Mouse (Mus musculus) urinary bladder, postnatal 25 days (tissue): ENCODE measurements around the gene Tbc1d30.

ENCODE experiments used
- DNase-seq: peaks from one replicate; pipeline ENCODE4 v3.0.0; 2022; ENCODE audit warnings: low spot score

Tbc1d30 gene

GRCm38 (mm10) chr10:121351066-121351581 lies at the start of gene Tbc1d30:
Gene Tbc1d30, minus strand, starts transcription at chr10:121351278.
- DNase-seq: peak; percentile 57

- DNase-seq: no peak
Measured at GRCm38 (mm10) chr10:121398599-121398998, 47.5 kb upstream of the Tbc1d30 start.

DNA sequence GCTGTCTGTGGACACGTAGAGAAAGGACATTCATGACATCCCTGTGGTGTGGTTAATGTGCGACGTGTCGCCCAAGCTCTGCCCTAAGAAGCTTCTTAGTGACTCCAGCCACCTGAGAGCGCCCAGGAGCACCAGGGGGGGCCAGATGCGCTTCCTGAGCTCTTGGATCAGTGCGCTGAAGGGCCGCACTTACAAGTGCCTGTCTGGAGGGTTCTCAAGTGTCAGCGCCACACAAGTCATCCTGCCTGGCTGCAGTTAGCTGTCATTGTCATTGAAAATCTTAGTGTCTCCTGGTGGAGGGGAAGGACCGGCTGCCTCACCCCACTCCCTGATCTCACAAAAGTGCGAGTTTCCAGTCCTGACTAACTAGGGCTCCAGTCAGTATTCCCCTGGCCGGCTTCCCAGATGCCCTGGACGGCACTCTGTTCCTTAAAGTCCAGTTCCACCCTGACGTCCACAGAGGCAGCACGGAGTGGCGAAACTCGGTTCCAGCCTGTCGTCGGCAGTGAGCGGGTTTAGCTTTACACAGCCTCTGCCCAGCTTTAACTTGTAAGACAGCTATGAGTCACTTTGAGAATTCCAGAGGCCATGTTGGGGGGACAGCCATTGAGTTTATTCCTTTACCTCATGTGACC lies 44.6 kb upstream of the Tbc1d30 start:
- DNase-seq: peak; percentile 31

DNA sequence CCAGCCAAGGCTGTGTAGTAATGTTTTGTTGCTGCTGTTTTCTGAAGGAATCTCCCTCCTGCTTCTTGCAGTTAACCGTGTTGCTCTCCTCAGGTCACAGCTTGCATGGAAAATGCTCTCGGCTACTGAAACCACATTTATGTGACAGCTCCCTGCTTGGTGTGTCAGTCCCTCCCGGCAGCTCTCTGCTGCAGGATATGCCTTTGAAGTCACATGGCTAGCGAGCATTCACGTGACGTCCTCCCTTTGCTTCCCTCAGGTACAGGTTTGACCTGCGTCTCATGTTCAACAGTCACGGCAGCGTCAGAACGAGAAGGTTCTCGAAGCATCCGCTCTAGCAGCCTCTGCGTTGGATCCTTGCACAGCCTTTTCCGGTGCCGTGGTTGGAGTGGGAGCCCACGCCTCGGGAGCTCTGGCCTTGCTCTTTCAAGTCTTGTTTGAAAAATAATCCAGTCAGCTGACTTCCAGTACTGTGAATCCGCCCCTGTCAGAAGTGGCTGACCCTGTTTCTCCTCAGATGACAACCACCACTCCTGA lies 43.8 kb upstream of the Tbc1d30 start:
- DNase-seq: no peak

GRCm38 (mm10) chr10:121394270-121394669 lies 43.2 kb upstream of the Tbc1d30 start:
- no peak for DNase-seq

DNA sequence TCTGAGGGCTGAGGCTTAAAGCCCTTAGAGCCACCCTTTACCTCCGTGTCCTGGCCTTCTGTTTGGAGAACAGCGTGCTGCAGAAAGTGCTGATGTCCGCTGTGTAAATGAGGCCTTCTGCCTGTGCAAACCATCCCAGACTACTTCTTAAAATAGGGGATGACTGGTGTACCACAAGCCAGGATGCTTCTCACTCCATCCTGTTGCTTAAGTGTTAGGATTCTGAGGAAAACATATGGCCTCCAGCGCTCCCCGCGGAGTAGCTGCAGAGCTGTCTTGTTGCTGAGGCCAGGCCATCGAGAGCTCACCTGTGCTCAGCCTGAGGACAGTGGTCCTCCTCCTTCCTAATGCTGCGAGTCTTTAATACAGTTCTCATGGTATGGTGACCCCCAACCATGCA lies 40.8 kb upstream of the Tbc1d30 start:
- no peak for DNase-seq

DNA sequence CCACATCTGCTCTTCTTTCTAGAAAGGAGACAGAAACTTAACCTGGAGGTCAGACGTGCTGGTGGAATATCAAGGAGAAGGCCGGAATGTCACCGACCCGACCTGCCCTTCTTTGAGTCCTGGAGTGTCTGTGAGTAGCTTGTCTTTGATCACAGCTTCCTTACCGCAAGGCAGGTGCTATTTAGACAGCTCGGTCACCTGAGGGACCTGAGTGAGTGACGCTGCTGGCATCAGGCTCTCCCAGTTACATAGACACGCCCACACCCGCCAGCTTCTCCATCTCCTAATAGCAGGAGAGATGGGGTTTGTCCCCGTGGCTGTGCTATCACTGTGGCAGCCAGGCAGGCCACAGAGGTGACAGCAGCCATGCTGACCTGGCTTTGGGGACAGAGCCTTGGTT lies 39.5 kb upstream of the Tbc1d30 start:
- DNase-seq: no peak

DNA sequence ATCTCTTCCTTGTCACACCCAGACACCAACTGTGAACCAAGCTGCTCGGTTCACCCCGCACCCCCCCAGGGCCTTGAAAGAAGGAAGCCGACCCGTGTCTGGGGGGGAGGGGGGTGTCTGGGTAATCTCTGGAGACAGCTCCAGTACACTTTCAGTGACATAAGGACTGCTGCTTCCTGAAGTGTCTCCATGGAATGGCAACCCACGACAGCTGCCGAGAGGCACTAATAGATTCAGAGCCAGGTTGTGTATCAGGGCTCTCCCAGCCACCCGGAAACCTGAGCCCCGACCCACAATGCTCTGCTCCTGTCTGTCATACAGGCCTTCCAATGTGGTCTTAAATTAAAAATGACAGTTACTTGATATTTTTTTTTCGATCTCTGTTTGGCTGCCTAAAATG lies 35.3 kb upstream of the Tbc1d30 start:
- no peak for DNase-seq

DNA sequence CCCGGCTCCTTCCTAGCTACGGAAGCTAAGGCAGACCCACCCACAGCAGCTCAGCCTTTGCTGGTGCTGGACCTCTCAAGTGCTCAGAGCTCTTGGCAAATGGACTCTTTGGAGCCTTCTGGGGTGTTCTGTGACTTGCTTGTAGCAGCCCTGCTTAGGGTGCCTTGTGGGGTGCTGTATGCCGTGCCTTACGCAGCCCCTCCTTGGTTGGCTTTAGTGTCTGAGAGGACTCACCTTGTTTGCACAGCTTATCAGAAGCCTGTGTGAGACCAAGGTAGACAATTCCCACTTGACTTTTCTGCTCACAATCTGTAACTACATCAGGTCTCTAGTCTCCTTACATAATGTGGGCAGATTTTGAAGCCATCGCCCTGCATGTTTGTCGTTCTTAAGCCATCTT lies 34.6 kb upstream of the Tbc1d30 start:
- DNase-seq: no peak

GRCm38 (mm10) chr10:121384710-121385109 lies 33.6 kb upstream of the Tbc1d30 start:
- DNase-seq: no peak

GRCm38 (mm10) chr10:121381280-121381679 lies 30.2 kb upstream of the Tbc1d30 start:
- DNase-seq: no peak

DNA sequence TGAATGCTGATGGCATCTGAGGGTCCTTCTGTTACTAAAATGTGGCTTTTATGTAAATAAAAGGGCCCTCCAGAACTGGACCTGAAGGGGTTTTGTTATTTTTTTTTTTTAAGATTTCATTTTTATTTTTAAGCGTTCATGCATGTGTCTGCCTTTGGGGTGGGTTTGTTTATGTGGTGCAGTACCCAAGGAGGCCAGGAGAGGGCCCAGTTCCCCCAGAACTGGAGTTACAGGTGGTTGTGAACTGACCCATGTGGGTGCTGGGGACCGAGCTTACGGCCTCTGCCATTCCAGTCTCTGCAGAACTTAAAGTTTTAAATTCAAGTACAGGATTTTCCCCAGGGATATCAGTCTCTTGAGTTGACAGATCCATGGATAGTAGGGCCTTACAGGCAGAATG lies 28.3 kb upstream of the Tbc1d30 start:
- no peak for DNase-seq

- no peak for DNase-seq
Measured at GRCm38 (mm10) chr10:121376530-121377271, 25.6 kb upstream of the Tbc1d30 start.

DNA sequence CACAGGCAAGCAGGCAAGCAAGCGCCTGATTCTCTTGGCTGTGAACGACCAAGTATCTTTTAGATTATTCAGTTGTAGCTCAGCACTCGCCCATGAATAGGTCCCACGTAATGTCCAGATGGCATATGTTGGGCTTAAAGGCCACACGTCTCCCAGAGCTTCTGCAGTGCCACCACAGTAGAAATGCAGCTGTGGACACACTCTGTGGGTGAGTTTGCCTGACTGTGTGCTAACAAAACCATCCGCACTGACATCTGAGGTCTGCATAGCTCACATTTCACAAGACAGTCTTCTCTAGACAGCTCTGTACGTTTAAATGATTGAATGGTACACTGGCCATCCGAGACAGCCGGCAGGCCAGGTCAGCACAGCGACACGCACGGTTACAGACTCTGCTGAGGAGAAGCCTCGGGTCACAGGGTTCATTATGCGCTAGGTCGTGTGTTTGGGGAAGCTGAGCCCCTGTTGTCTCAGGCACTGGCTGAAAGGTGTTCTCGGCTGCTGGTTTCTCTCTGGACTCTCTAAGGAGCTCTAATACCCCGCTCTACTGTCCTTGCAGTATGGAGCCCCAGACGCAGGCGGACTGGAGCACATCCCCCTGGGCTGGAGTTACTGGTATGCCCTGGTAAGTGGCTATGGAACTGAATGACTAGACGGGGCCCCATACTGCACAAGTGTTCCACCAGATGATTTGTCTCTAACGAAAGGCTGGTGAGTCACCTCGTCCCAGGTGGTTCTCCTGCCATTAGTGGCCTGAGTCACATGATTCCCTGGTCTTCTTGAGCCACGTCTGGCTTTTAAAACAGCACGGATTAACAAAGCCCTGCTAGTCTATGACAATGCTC lies 24.8 kb upstream of the Tbc1d30 start:
- DNase-seq: no peak

- DNase-seq: no peak
Measured at GRCm38 (mm10) chr10:121374693-121375620, 23.9 kb upstream of the Tbc1d30 start.

- no peak for DNase-seq
Measured at GRCm38 (mm10) chr10:121374013-121374412, 22.9 kb upstream of the Tbc1d30 start.

- no peak for DNase-seq
Measured at GRCm38 (mm10) chr10:121370777-121371176, 19.7 kb upstream of the Tbc1d30 start.

DNA sequence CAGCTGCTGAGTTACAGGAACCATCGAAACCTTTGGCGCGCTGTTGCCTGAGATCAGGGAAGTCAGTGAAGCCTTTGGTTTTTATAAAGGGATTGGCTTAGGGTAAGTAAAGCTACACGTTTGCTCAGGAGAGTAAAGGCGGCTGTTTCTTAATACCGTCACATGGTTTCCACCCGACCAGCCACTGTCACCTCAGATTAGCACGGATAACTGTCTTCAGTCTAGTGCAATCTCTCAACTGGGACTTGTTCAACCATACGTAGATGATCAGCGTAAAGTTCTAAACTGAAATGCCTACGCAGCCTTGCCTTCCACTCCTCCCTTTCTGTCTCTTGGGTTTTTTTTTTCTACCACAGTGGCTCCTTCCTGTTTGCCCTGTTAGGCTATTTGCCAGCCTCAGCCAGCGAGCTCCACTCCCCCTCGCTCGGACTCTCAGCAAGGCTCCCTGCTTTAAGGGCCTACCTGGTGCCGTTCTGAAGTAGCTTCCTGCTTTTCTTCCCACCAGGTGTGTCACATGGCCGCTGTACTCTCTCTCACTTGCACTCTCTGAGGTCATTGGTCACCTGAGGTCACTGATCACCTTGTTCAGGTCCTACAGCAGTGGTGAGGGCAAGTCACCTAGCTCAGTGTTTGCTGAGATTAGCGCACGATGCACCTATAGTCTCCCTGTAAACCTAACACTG lies 17.8 kb upstream of the Tbc1d30 start:
- no peak for DNase-seq

DNA sequence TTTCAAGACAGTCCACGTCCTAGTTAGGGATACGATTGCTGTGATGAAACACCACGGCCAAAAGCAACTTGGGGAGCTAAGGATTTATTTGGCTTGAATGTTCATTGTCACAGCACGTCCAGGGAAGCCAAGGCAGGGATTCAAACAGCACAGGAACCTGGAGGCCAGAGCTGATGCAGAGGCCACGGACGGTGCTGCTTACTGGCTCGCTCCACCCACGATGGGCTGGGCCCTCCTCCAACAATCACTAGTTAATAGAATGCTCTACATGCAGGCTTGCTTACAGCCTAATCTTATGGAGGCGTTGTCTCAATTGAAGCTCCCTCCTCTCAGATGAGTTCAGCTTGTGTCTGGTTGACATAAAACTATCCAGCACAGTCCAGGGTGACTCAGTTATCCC lies 16.7 kb upstream of the Tbc1d30 start:
- DNase-seq: no peak

- DNase-seq: no peak
Measured at GRCm38 (mm10) chr10:121367271-121367670, 16.2 kb upstream of the Tbc1d30 start.
